Mouse (Mus musculus) mesoderm, embryonic 11.5 days (tissue): ENCODE measurements at regions not wholly inside any gene's neighbourhood (a gene's known extent, or its start where the extent isn't known, plus 50 kb on each side); places are given as distances from the start of the nearest gene placed in this dataset.

Source experiments
- DNase-seq: peaks from one replicate; pipeline ENCODE4 v3.0.0-alpha.2; 2012; ENCODE audit warnings: low read depth, low spot score

DNA sequence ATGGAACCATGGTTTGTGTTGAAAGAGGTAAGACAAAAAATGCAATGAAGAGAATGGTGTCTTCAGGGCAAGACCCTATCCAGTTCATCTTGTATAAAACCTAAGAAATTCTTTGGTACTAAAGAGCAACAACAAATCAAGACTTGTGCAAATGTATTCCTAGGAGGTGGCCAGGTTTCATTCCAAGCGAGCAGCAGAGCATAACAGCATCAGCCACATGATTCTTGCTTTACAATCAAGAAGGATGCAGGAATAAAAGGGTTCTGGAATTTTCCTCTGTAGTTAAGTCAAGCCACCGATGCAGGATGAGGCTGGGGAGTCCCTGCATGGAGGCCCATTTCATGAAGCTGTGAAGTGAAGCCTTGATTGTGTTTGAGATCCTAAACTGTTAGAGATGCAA is 374.1 kb upstream of the Kif2a start:
- no peak for DNase-seq

DNA sequence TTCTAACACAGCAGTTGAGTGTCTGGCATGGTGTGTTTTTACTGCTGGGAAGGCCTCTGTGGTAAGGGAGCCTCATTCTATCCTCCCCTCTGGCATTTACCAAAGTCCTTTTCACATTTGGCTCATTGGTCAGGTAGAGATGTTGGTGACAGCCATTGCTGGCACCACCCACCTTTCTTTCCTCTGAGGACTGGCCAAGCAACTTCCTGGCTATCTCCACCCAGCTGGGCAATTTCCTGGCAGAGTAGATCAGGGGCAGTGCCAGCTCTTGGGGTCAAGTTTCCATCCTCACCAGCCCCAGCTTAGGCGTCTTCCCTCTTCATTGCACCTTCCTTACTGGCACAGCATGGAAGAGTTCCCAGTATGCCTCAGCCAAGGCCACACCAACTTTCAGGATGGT is 372.5 kb upstream of the Kif2a start:
- DNase-seq = no peak

DNA sequence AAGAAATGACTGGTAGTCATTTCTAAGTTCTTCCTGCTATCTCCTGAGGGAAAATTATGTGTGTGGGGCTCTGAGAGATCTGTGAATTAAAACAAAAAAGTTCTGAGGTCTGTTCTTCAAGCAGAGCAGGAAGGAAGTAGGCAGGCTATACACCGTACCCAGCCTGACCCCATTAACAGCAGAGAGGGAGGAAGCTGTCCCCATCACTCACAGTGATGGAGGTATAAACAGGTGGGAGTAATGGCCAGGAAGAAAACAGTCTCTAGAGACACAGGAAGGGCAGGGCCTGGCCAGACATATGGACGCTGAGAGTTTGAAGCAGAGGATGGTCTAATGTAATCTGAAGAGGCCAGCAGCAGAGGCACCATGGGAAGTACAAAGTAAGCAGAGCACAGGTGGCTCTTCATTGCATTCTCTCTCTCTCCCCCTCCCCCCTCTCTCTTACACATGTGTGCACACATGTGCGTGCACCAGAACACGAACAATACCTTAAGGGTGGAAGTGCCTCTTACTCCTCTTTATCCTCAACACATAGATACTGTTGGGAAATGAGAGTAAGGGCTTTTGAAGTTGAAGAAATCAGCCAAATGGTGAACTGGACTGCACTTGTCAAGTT is 367.7 kb upstream of the Kif2a start:
- DNase-seq = no peak

DNA sequence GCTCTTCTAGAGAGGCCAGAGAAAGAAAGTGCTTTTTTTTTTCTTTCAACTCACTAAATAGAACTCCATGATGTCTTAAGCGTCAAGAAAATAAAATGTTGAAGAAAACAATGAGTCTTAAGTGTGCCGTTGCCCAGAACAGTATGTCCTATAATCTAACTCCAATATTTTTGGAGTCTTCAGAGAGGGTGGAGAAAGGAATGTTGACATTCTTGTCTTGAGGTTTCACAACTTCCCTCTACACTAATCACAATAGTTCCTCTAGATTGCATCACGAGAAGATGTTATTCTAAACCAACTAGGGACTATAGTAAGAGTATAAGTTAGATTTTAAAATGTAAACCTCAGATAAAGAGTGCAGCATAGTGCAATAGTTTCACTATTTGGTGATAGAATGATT is 367.1 kb upstream of the Kif2a start:
- DNase-seq = no peak

DNA sequence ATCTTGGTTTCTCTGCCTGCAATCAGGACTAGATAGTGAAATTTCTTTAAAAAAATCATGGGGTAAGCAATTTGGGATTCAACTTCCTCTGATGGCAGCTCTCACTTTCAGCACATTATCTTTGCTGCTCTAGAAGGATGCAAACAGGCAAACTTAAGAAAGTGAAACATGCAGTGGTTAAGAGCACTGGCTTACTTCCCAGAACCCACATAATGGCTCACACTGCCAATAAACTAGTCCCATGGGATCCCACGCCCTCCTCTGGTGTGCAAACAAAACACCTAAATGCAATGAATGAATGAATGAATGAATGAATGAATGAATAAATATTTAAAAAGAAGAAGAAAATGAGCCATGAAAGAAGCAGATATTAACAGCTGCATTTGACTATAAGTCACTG is 356.1 kb upstream of the Kif2a start:
- no peak for DNase-seq

DNA sequence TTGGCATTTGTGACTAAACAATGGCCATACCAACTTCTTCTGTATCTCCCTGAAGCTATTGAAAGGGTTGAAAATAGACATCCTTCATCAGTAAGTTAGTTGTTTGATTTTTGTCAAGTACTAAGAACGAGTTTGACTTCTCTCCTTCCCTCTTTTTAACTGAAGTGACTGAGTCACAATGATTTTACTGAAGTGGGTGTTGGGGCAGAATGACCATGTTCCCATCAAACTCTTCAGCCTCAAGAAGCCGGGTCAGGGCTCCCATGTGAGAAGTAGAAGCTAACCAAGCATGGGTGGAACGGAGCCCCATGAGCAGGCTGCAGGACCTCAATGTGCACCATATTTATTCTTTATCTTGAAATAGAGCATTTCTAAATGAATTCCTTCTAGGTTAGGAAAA is 350.7 kb upstream of the Kif2a start:
- DNase-seq = no peak

DNA sequence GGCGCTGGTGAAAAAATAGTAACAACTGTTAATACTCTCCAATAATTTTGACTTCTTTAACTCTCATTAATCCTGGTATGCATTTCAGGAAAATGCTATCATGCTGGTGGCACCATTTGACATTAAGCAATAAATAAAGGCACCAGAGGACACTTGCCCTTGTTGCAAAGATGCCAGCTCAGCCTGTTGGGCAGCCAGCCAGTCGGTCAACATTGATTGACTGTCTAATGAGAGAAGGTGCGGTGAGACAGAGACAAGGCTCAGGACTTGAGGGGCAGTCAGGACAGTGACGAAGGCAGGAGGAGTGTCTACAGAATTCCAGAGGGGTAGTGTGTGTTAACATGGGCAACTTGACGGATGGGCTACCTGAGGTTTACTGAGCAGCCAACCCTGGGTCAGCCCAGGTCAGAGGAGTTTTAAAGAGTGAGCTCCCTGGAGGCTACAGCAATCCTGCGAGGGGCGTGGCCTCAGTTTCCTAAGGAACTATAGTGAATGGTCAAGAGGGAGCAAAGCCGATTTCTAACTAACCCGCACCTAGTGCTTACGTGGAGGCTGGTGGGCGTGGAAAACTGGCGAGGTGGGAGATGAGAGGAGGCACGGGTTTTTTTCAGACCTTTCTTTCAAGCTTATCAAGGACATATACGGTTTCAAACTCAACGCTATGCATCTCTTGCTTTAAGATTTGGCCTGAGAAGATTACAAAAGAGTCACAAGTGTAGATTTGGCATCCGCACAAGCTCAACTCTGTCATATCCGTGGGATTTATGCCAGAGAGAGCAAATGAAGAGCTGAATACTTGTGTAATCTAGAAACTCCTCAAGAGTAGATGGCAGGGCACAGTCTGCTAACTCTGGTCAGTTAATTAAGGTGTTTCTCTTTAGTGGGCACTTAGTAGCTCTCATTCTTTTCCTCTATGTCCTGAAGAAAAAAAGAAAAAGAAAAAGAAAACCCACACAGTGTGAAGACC is 350.0 kb upstream of the Kif2a start:
- DNase-seq = no peak

DNA sequence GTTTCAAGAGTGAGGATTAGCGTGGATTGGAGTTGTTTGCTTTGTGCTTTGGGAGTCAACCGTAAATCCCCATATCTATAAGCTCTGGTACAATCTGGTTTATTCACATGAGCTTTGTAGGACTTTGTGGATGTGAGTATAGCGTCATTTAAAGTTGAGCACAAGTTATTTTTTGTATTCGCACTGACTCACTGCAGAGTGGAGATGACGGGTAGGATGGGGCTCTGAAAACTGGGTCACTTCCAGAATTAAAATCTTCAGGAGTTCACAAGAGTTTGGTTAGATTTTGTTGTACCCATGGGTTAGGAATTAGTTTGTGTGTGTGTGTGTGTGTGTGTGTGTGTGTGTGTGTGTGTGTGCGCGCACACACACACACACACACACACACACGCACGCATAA is 345.7 kb upstream of the Kif2a start:
- DNase-seq = no peak

DNA sequence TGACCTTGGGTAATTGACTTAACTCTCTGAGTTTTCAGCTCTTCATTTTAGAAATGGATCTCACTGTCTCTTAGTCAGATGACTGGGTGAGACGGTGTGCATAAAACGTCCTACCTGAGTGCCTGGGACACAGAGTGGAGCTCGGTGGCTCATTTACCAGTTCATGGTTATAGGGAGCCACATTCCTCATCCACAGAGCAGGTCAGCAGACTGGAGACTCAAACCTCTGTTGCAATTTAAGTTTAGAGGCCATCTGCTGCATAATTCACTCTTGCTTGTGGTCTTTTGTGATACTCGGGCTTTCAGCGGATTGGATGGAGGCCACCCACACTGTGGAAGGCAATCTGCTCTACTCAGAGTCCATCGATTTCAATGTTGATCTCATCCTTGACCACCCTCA is 343.8 kb upstream of the Kif2a start:
- no peak for DNase-seq

DNA sequence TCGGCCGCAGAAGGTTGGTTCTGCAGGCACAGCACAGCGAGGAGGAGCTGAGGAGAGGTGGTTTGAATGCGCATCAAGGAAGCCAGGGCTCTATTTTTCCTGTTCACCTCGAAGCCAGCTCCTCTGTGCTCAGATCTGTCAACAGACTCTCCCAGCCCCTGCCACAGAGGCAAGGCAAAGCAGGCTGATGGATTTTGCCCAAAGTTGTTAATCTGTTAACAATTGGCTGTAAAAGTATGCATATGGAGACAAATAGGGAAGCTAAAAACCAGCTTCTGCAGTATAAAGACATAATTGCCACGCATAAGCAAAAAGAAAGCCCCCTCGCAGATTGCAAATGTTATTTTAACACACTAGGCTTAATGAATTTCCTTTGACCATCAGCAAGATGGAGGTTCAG is 343.3 kb upstream of the Kif2a start:
- DNase-seq = no peak

DNA sequence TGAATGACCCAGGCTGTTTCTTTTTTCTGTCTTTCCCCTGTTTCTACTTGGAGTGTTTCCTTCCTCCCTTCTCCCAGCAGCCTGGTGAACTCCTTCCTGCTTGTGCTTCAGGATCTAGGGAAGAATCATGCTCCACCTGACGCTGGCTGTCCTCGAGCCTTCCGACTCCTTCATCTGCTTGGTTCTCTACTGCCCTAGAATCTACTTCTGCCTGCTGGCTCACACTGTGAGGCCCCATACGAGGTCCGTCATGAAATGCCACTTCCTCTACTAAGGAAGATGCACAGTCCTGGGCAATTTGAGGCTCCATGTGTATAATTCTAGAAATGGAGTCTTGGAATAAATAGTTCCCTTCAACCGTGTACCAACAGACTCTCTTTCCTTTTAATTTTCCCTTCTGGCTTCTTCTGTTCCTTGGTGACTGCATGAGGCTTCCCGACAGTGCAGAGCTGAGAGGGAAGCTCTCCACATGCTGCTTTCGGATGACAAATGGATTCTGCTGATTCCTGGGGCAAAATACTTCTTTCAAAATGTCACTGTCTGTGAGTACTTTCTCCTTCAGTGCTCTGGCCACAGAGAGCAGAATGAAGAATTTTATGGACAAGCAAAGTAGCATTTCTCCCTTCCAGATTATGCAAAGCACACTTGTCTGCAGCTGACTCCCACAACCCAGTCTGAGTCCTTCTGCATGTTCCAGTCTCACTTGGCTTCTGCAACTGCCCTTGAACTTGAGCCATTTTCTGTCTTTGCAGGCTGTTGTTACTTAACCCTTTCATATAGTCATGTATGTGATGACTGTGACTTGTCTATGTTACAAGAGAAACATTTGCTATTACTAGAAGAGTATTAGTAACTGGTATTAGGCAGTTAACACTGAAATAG is 341.1 kb upstream of the Kif2a start:
- no peak for DNase-seq

DNA sequence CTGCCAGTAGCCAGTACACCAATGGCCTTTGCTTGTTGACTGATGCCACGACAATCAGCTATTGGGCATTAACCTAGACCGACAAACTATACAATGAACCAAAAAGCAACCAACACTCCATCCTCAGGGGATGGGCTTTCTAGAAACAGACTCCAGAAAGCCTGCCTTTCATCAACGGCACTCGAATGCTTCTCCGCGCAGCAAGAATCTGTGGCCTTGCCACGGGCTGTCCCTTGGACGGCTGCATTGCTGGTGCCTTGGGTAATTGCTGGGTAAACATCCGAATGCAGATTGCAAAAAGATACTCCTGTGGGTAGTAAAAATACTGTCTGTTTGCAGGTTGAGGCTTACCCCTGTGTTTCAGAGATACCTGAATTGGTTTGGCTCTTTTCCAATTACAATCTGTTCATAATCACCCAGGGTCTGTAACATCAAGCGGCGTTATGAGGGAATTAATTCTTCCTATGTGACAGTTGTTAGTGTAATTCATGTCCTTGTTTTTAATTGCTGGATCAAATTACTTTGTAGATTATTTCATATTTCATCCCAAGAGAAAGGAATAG is 319.0 kb upstream of the Kif2a start:
- no peak for DNase-seq

DNA sequence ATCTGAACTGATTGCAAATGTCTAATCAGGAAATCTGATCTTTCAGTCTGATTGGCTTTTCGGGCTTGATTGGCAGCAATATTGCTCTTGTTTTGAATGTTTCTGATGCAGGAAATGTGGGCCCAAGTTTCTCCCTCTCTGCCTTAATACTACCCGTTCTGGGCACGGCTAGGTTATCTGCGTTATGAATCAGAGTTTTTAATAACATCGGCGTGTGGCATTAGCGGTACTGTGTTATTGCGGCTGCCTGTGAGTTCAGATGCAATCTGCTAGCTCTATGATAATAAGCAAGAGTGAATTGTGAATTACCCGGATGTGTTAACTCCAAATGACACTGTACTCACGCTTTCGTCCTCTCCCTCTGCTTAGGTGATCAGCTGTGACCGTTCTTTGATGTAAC is 316.2 kb upstream of the Kif2a start:
- DNase-seq = no peak

DNA sequence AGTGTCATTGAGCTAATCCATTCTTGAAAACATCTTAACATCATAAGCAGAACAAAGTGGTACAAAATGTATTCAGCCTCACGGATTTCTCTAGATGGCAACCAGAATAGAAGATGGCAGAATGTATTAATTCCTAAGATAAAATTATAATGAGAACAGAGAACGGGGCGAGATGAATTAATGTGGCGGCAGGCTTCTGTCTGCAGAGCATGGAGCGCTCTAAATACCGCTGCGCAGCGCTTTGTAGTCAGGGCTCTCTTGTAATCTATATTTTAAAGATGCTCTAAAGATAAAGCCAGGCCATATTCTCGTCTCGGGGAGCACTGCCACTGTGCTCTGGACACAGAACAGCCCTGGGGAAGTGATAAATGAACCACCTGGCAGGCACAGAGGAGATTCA is 315.2 kb upstream of the Kif2a start:
- no peak for DNase-seq

DNA sequence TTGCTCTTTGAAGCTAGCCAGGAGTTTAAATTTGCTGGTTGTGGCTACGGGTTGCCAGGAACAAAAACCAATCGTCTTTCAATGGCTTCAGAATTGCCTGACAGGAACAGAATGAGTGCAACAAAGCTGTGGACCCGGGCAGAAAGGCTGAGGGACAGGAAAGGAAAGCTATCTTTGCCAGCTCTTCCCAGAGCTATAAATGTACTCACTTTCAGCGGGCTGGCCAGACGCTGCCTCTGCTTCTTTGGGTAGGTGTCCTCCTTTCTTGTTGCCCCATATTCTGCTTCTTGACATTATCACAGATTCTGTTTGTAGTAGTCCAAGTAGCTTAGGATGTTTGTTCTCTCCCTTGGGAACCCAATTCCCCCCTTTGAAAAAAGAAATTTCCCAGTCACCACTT is 307.4 kb upstream of the Kif2a start:
- DNase-seq = no peak

DNA sequence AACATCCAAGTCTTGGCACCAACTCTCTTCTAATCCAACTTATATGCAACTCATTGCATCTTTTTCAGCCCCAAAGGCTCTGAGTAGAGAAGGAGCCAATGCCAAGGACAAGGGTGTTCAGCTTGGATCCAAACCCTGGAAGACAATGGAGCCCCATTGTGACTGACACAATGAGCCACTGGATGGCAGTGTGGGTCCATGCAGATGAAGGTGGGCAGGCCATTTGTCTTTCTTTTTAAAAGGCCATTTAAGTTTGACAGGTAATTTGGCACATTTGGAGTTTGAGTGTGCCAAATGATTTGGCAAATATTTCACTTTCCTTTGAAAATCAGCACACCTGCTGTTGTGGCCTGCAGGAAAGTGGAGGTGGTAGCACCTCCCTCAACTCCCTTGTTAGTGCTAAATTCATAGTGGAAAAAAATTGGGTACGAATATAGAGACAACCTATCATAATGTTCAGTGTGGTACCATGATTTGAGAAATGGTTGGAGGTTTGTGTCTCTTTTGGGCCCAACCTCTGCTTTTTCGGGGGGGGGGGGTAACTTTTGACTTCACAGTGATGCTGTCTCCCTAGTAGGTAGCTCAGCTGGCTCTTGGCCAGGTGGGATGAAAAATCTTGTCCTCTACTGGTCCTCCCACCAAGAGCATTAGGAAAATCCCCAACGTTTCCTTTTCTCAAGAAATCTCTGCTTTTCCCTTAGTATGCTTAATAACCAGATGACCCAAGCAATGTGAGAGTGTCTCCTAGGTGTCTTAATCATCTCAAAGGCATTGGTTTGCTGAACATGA is 304.0 kb upstream of the Kif2a start:
- peak; percentile 43 for DNase-seq

DNA sequence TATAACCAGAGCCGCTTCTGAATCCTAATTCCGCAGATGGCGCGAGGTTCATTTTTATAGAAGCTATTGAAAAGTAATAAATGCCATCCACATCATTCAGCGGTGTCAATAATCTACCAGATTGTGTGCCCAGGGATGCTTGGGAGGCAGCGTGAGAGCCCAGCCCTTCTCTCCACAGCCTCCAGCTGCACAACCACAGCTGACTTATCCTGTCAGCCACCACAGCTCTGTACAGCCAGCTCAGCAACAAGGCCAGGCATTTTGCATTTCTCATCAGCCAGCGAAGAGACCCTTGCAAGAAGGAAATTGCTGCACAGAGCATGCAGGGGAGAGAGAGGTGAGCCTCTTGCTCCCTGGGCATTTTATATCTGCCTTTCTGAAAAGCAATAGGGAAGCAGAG is 292.8 kb upstream of the Kif2a start:
- DNase-seq = no peak

DNA sequence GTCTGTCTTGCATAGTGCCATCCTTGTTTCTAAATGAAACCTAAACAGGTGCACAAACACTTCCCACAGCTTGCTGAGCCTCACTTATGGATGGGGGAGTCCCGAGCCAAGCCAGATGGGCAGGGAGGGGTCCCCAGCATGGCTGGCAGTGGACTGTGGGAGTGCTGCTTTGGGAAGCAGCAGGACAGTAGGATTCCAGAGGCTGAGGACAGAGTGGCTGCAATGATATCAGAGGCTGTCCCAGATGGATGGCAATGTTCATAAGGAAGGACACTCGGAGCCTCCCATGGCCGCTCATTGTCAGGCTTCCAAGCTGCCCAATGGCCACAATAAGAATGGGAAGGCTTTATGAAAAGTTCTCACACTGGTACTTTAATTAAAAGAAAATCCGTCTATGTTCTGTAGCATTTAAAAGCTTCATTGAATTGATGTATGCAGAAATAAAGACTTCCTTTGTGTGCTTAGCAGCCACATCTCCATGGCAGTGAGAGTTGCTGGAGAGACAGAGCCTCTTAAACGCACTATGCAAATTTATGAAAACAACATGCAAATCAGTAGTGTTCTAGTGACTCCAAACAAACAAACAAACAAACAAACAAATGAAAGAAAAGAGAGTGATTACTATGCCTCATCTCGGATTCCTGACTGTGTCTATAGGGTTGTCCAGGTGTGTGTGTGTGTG is 287.2 kb upstream of the Kif2a start:
- no peak for DNase-seq

DNA sequence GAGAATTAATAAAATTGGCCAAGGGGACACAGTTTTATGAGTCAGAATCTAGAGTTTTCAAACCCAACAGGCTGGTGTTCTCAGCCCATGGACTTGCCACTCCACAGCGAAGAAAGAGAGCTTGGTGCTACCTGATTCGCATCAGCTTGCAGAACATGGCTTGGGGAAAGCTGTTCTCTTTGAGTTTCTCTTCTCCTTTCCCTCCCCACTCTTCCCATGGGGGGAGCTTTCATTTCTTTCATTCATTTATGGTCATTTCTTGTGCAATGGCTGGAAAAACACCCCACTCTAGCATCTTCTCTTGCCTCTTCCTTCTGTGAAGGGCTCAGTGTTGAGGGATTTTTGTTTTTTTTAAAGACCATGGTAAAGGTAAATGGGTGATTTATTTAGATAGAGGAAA is 286.5 kb upstream of the Kif2a start:
- no peak for DNase-seq

DNA sequence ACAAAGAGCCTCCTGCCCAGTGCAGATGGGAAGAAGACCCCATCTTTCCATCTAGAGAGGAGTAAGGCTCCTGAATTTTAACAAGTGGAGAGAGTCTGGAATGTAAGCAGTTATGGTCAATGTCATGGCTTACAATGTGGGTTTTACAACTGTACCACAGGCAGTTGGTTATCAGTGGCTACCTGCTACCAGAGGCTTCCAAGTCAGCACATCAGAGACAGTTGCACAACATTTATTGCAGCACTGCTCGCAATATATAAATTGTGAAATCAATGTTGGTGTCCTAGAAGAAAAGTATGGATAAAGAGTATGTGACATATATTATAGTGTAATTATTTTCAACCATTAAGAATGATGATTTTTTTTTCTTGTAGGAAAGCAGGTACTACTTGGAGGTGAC is 285.0 kb upstream of the Kif2a start:
- DNase-seq = no peak

DNA sequence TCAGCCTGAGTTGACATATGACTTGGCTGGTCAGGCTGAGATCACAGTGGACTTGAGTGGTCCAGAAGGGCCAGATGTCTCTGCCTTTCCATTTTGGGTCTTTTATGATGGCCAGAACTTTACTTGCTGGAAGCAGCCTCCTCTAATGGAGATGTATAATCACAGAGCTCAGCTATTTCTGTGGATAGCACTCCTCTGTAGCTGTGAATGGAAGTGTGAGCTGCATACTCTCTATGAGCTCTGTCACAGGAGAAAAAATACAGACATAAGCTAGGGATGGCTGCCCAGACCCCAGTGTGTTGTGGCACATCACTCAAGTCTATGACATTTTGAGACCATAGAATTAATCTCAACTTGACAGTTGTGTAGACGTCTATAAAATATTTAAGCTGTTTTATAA is 284.3 kb upstream of the Kif2a start:
- no peak for DNase-seq
